Mouse (Mus musculus): ENCODE measurements at regions not wholly inside any gene's neighbourhood (a gene's known extent, or its start where the extent isn't known, plus 50 kb on each side); places are given as distances from the start of the nearest gene placed in this dataset.

DNA sequence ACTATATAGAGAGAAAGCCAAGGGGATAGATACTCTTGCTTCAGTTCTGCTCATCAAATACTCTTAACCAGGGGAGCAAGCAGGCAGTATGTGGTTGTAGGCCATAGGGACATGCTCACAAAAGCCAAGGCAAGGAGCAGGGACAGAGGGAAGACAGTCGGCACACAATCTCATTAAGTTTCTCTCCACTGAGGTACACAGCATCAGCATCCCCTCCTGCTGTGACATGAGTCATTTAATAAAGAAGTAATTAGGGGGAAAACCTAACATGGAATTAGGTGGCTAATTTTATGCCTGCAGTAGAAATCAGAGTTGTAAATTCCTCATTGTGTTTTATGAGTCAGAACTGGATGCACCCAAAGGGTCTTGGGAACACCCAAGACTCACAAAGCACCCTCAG lies 203.2 kb downstream of the Pdgfra start:
- ATAC-seq (ENCODE audit: low FRiP score) (no peak), DNase-seq (ENCODE audit: low spot score) (no peak)
- Histone ChIP-seq H3K36me3 (ENCODE audit: control insufficient read depth, insufficient read depth, low read length) (no peaks in the 10 kb centered on the region), H3K27ac (ENCODE audit: low read depth, low read length) (no peak overlapping the region), H3K27me3 (ENCODE audit: control insufficient read depth, insufficient read depth, low read length) (no peaks in the 10 kb centered on the region), H3K4me1 (replicated peaks; ENCODE audit: control insufficient read depth, insufficient read depth, low read length) (no peaks in the 10 kb centered on the region), H3K4me2 (replicated peaks; ENCODE audit: low read depth, low read length) (no peak overlapping the region), H3K4me3 (ENCODE audit: low read depth, low read length) (no peak overlapping the region), H3K9ac (ENCODE audit: low read depth, low read length) (no peak overlapping the region), H3K9me3 (ENCODE audit: control insufficient read depth, low read length) (no peaks in the 10 kb centered on the region)
- whole genome bisulfite sequencing: 73% methylated on average over 1 of the region's 1 CpGs

DNA sequence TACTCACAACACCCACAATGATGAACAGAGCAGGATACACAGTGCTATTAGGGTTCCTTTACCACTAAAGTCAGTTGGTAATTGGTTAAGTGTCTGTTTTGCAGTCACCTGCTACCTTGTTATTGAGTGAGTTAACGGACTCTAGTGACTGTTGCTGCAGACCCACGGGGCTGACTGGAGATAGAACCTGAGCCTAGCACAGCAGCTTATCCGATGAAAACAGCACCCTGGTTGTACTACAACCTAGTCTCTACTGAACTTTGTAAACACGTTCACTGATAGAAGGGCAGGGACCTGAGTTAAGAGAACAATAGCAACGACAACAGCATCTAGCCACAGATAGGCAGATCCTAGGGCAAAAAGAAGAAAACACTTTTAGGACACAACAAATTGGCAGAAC lies 206.8 kb downstream of the Pdgfra start:
- Histone ChIP-seq H3K27ac (ENCODE audit: low read depth, low read length) (no peak overlapping the region), H3K36me3 (ENCODE audit: control insufficient read depth, insufficient read depth, low read length) (no peaks in the 10 kb centered on the region), H3K9ac (ENCODE audit: low read depth, low read length) (no peak overlapping the region), H3K4me3 (ENCODE audit: low read depth, low read length) (no peak overlapping the region), H3K27me3 (ENCODE audit: control insufficient read depth, insufficient read depth, low read length) (no peaks in the 10 kb centered on the region), H3K9me3 (ENCODE audit: control insufficient read depth, low read length) (no peaks in the 10 kb centered on the region), H3K4me2 (replicated peaks; ENCODE audit: low read depth, low read length) (no peak overlapping the region), H3K4me1 (replicated peaks; ENCODE audit: control insufficient read depth, insufficient read depth, low read length) (no peaks in the 10 kb centered on the region)
- ATAC-seq (ENCODE audit: low FRiP score): no peak
- DNase-seq (ENCODE audit: low spot score): no peak
- WGBS: 84% methylated on average over 5 of the region's 5 CpGs

DNA sequence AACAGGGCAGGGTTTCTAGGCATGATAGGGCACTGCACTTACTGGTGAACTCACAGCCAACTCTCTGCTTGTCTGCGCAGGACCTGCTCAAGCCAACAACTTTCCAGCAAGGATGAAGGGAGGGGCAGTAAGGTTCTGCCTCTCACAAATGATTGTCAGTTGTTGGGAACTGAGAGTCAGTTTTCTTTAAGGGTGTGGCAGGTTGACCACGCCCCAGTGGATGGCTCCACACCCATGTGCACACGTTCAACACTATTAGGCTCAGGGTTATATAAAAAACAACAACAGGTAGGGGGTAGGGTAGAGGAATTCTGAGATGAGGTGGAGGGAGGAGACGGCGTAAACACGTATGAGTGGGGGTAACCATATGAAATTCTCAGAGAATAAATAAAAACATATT lies 210.9 kb upstream of the Kit start:
- no peaks in the 10 kb centered on the region for H3K27me3 ChIP-seq (ENCODE audit: control insufficient read depth, insufficient read depth, low read length)
- no peak for ATAC-seq (ENCODE audit: low FRiP score)
- DNase-seq (ENCODE audit: low spot score): no peak
- no peak overlapping the region for H3K9ac ChIP-seq (ENCODE audit: low read depth, low read length)
- H3K4me3 ChIP-seq (ENCODE audit: low read depth, low read length): no peak overlapping the region
- no peak overlapping the region for H3K27ac ChIP-seq (ENCODE audit: low read depth, low read length)
- no peaks in the 10 kb centered on the region for H3K36me3 ChIP-seq (ENCODE audit: control insufficient read depth, insufficient read depth, low read length)
- no peak overlapping the region for H3K4me2 ChIP-seq (replicated peaks; ENCODE audit: low read depth, low read length)
- WGBS: 89% methylated on average over 6 of the region's 6 CpGs
- no peaks in the 10 kb centered on the region for H3K9me3 ChIP-seq (ENCODE audit: control insufficient read depth, low read length)
- no peaks in the 10 kb centered on the region for H3K4me1 ChIP-seq (replicated peaks; ENCODE audit: control insufficient read depth, insufficient read depth, low read length)

DNA sequence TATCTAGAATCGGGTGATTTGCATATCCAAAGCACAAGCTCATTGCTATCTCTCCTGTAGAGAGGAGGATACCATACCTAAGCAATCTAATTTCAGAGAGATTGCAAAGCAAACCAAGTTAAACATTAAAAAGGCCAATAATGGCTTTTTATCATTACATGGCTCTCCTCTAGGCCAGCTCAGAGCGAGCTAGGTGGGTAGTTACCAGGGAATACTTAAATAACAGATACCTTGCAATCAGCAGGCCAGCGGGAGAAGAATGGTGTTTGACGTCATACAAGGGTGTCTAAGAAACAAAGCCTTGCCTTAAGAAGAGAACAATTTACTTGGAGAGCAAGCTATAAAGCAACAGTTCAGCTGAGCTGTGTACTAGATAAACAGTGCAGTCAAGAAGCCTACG lies 207.4 kb upstream of the Kit start:
- no peaks in the 10 kb centered on the region for H3K9me3 ChIP-seq (ENCODE audit: control insufficient read depth, low read length)
- ATAC-seq (ENCODE audit: low FRiP score) (no peak), DNase-seq (ENCODE audit: low spot score) (no peak)
- H3K4me1 ChIP-seq (replicated peaks; ENCODE audit: control insufficient read depth, insufficient read depth, low read length): no peaks in the 10 kb centered on the region
- WGBS: 89% methylated on average over 5 of the region's 5 CpGs
- H3K4me3 ChIP-seq (ENCODE audit: low read depth, low read length): no peak overlapping the region
- H3K27ac ChIP-seq (ENCODE audit: low read depth, low read length): no peak overlapping the region
- no peaks in the 10 kb centered on the region for H3K27me3 ChIP-seq (ENCODE audit: control insufficient read depth, insufficient read depth, low read length)
- H3K36me3 ChIP-seq (ENCODE audit: control insufficient read depth, insufficient read depth, low read length): no peaks in the 10 kb centered on the region
- H3K9ac ChIP-seq (ENCODE audit: low read depth, low read length): no peak overlapping the region
- no peak overlapping the region for H3K4me2 ChIP-seq (replicated peaks; ENCODE audit: low read depth, low read length)

DNA sequence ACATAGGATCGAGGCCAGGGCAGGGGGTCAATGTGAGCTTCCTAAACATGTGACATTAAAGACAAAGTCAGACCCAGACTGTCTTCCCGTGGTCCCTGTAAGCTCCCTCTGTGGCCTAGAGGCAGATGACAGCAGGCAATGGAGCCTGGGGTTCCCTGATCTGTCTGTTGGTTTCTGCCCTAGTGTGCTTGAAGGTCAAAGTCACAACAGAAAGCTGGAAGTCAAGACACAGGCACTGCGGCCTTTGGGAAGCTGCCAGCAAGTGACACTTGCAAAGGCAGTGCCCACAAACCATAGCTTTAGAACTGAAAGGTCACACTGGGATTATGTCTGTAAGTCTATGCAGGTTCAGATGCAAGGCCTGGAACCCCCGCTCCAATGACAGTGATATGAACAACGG lies 206.0 kb upstream of the Kit start:
- 84% methylated on average over 5 of the region's 5 CpGs for WGBS
- H3K9ac ChIP-seq (ENCODE audit: low read depth, low read length): no peak overlapping the region
- no peak for DNase-seq (ENCODE audit: low spot score)
- H3K36me3 ChIP-seq (ENCODE audit: control insufficient read depth, insufficient read depth, low read length): no peaks in the 10 kb centered on the region
- no peaks in the 10 kb centered on the region for H3K9me3 ChIP-seq (ENCODE audit: control insufficient read depth, low read length)
- no peak overlapping the region for H3K27ac ChIP-seq (ENCODE audit: low read depth, low read length)
- ATAC-seq (ENCODE audit: low FRiP score): no peak
- no peak overlapping the region for H3K4me3 ChIP-seq (ENCODE audit: low read depth, low read length)
- H3K4me1 ChIP-seq (replicated peaks; ENCODE audit: control insufficient read depth, insufficient read depth, low read length): no peaks in the 10 kb centered on the region
- H3K4me2 ChIP-seq (replicated peaks; ENCODE audit: low read depth, low read length): no peak overlapping the region
- H3K27me3 ChIP-seq (ENCODE audit: control insufficient read depth, insufficient read depth, low read length): no peaks in the 10 kb centered on the region

DNA sequence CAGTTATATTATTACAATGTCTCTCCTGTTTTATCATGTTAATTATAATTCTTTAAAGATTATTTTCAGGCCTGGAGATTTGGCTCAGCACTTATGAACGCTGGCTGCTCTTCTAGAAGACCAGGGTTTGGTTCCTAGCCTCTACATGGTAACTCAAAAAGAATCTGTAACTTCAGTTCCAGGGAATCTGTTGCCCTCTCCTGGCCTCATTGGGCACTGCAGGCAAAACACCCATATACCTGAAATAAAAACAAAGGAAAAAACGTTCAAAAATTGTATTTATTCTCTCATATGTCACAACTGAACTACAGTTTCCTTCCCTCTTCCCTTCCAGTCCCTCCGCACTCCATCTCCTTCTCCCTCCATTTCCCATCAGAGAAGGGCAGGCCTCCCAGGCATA lies 201.9 kb upstream of the Kit start:
- 61% methylated on average over 3 of the region's 3 CpGs for WGBS
- DNase-seq (ENCODE audit: low spot score) (no peak), ATAC-seq (ENCODE audit: low FRiP score) (no peak)
- Histone ChIP-seq H3K4me3 (ENCODE audit: low read depth, low read length) (no peak overlapping the region), H3K4me1 (replicated peaks; ENCODE audit: control insufficient read depth, insufficient read depth, low read length) (no peaks in the 10 kb centered on the region), H3K9me3 (ENCODE audit: control insufficient read depth, low read length) (no peaks in the 10 kb centered on the region), H3K4me2 (replicated peaks; ENCODE audit: low read depth, low read length) (no peak overlapping the region), H3K9ac (ENCODE audit: low read depth, low read length) (no peak overlapping the region), H3K27me3 (ENCODE audit: control insufficient read depth, insufficient read depth, low read length) (no peaks in the 10 kb centered on the region), H3K27ac (ENCODE audit: low read depth, low read length) (no peak overlapping the region), H3K36me3 (ENCODE audit: control insufficient read depth, insufficient read depth, low read length) (no peaks in the 10 kb centered on the region)

DNA sequence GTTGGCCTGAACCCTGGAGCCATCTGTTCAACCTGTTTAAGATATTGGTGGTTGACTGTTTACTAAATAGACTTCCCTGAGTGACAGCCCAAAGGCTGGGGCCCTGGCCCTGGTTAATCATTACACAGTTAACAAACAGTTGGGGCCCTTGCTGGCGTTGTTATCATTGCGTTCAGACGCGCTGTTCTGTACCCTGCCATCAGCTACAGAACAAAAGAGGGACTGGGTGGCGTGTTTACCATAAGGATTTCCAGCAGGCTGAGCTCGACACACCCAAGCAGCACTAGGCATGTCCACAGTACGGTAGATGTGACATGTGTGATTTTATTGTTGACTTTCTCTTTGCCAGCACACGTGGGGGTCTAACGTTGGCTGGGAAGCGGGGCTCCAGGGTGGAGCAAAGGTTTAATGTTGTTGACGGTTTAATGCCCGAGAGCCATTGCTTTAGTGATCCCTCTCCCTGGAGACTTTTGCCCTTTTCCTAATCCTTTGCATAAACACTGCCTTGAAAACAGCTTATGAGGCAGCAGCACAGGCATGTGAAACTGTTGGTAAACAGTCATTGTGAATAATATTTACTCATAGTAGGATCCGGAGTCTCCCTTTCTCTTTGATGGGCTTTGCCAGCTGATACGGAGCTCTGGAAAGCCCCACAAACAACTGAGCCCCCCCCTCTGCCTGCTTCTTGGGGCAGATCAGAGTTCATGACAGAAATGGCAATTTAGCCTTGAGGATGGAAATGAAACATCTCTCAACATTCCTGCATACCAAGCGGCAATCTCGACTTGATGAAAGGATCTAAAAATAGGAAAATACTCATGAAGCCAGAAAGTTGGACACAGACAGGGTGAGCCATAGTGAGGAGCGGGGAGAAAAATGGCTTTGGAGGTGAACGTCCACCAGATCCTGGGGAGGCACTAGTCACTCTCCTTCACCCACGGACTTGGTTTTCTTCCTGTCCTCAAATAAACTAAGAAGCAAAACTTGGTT lies 197.1 kb upstream of the Kit start:
- Histone ChIP-seq H3K4me1 (replicated peaks; ENCODE audit: control insufficient read depth, insufficient read depth, low read length) (no peaks in the 10 kb centered on the region), H3K4me3 (ENCODE audit: low read depth, low read length) (no peak overlapping the region), H3K9ac (ENCODE audit: low read depth, low read length) (no peak overlapping the region), H3K36me3 (ENCODE audit: control insufficient read depth, insufficient read depth, low read length) (no peaks in the 10 kb centered on the region), H3K4me2 (replicated peaks; ENCODE audit: low read depth, low read length) (no peak overlapping the region), H3K27me3 (ENCODE audit: control insufficient read depth, insufficient read depth, low read length) (no peaks in the 10 kb centered on the region), H3K27ac (ENCODE audit: low read depth, low read length) (no peak overlapping the region), H3K9me3 (ENCODE audit: control insufficient read depth, low read length) (no peaks in the 10 kb centered on the region)
- WGBS: 43% methylated on average over 19 of the region's 19 CpGs
- ATAC-seq (ENCODE audit: low FRiP score): no peak
- no peak for DNase-seq (ENCODE audit: low spot score)

DNA sequence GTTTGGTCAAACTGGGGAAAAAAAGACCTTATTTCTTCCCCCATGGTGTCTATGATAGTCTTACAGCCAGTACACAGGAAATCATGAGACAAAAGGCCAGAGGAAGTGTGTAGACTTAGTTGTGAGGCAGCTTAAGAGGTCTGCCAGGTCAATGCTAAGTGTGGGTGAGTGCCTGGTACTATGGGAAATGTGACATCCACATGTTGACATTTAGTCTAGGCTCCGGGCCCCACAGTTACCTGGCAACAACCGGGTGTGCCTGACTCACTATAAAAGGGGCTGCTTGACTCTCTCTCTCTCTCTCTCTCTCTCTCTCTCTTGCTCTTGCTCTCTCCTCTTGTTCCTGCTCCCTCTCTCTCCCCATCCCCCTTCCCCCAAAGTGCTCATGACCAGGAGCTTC lies 196.1 kb upstream of the Kit start:
- Histone ChIP-seq H3K36me3 (ENCODE audit: control insufficient read depth, insufficient read depth, low read length) (no peaks in the 10 kb centered on the region), H3K4me1 (replicated peaks; ENCODE audit: control insufficient read depth, insufficient read depth, low read length) (no peaks in the 10 kb centered on the region), H3K4me3 (ENCODE audit: low read depth, low read length) (no peak overlapping the region), H3K27ac (ENCODE audit: low read depth, low read length) (no peak overlapping the region), H3K9me3 (ENCODE audit: control insufficient read depth, low read length) (no peaks in the 10 kb centered on the region), H3K4me2 (replicated peaks; ENCODE audit: low read depth, low read length) (no peak overlapping the region), H3K9ac (ENCODE audit: low read depth, low read length) (no peak overlapping the region), H3K27me3 (ENCODE audit: control insufficient read depth, insufficient read depth, low read length) (no peaks in the 10 kb centered on the region)
- WGBS: 68% methylated on average over 2 of the region's 2 CpGs
- DNase-seq (ENCODE audit: low spot score) (no peak), ATAC-seq (ENCODE audit: low FRiP score) (no peak)

DNA sequence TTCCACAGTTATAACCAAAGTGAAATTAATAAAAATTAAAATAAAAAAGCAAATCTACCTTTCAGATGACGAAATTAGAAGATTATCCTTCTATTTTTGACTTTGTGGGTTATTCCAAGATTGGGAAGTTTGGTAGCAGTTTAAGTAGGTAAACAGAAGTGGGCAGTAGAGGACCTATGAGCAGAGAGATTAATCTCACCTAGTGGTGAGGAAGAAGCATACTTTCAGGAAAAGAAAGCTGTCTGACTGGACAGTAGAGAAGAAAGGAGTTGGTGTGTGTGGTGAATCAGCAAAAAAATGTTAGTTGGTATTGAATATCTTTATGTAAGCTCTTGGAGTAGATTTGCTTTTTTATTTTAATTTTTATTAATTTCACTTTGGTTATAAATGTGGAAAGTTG lies 194.4 kb upstream of the Kit start:
- H3K4me1 ChIP-seq (replicated peaks; ENCODE audit: control insufficient read depth, insufficient read depth, low read length): no peaks in the 10 kb centered on the region
- no peak overlapping the region for H3K9ac ChIP-seq (ENCODE audit: low read depth, low read length)
- H3K27ac ChIP-seq (ENCODE audit: low read depth, low read length): no peak overlapping the region
- no peak overlapping the region for H3K4me2 ChIP-seq (replicated peaks; ENCODE audit: low read depth, low read length)
- no peaks in the 10 kb centered on the region for H3K9me3 ChIP-seq (ENCODE audit: control insufficient read depth, low read length)
- no peaks in the 10 kb centered on the region for H3K36me3 ChIP-seq (ENCODE audit: control insufficient read depth, insufficient read depth, low read length)
- no peak for ATAC-seq (ENCODE audit: low FRiP score)
- 76% methylated on average over 1 of the region's 1 CpGs for WGBS
- no peak overlapping the region for H3K4me3 ChIP-seq (ENCODE audit: low read depth, low read length)
- DNase-seq (ENCODE audit: low spot score): no peak
- H3K27me3 ChIP-seq (ENCODE audit: control insufficient read depth, insufficient read depth, low read length): no peaks in the 10 kb centered on the region

All from hindbrain, embryonic 11.5 days (tissue).